ENCODE assay signal across 10 mouse cellular contexts in genomic region chr1:86430056-86430455, GRCm38 (mm10). TPM values are rescaled to one million over a fixed set of nuclear protein-coding genes. Genes with fewer than 3 reads are reported as not detected.
DNase-seq lines count a peak whose midpoint lies in the region; ATAC-seq lines count a peak whose summit lies in the region.
"Had no signal": no experiment of that assay in that cellular context is flagged by ENCODE, and none has a peak within 500 bp of the region (broad histone marks: within the 10 kb centered on the region; RNA-seq: fewer than 3 reads in every experiment).

No protein-coding gene starts in this region.

- H3K4me3 ChIP-seq in hindbrain, embryonic 11.5 days (ENCODE audit: low read depth, low read length), result no peak overlapping the region
- no peak overlapping the region for H3K4me3 ChIP-seq in hindbrain, embryonic 12.5 days
- H3K4me3 ChIP-seq: embryonic facial prominence, embryonic 15.5 days; megakaryocyte, embryonic 14.5 days had no signal

- WGBS in hindbrain, embryonic 11.5 days, result 39% methylated on average over 2 of the region's 2 CpGs
- 46% methylated on average over 2 of the region's 2 CpGs for WGBS in hindbrain, embryonic 12.5 days

- no peak overlapping the region for H3K27ac ChIP-seq in hindbrain, embryonic 11.5 days (ENCODE audit: low read depth, low read length)
- H3K27ac ChIP-seq in hindbrain, embryonic 12.5 days, result no peak overlapping the region
- H3K27ac ChIP-seq: embryonic facial prominence, embryonic 15.5 days had no signal

- no peak for ATAC-seq in hindbrain, embryonic 11.5 days (ENCODE audit: low FRiP score)
- ATAC-seq in hindbrain, embryonic 12.5 days (ENCODE audit: low FRiP score), result no peak
- ATAC-seq in megakaryocyte-erythroid progenitor cell, adult 5-6 weeks (replicated peaks; ENCODE audit: low FRiP score, low TSS enrichment, poor library complexity, severe bottlenecking), result peak; percentile 52

- H3K9me3 ChIP-seq in hindbrain, embryonic 11.5 days (ENCODE audit: control insufficient read depth, low read length), result no peaks in the 10 kb centered on the region
- H3K9me3 ChIP-seq in hindbrain, embryonic 12.5 days (replicated peaks), result no peaks in the 10 kb centered on the region
- H3K9me3 ChIP-seq: embryonic facial prominence, embryonic 15.5 days; megakaryocyte, embryonic 14.5 days had no signal

- no peak overlapping the region for H3K4me2 ChIP-seq in hindbrain, embryonic 11.5 days (replicated peaks; ENCODE audit: low read depth, low read length)
- no peak overlapping the region for H3K4me2 ChIP-seq in hindbrain, embryonic 12.5 days (replicated peaks)
- H3K4me2 ChIP-seq: embryonic facial prominence, embryonic 15.5 days had no signal

- no peaks in the 10 kb centered on the region for H3K36me3 ChIP-seq in hindbrain, embryonic 11.5 days (ENCODE audit: control insufficient read depth, insufficient read depth, low read length)
- no peaks in the 10 kb centered on the region for H3K36me3 ChIP-seq in hindbrain, embryonic 12.5 days
- H3K36me3 ChIP-seq: embryonic facial prominence, embryonic 15.5 days had no signal

- DNase-seq in hindbrain, embryonic 11.5 days (ENCODE audit: low spot score), result peak; percentile 86
- peak; percentile 85 for DNase-seq in MN1 (ENCODE audit: low spot score)
- DNase-seq in cerebellum, adult 9-11 months, result peak; percentile 69
- DNase-seq in gastrocnemius, postnatal 14 days, result peak; percentile 69
- peak; percentile 76 to 84 for DNase-seq in layer of hippocampus, postnatal 14 days (ENCODE audit: low spot score in 2 of 2)
- DNase-seq in spleen, postnatal 4 days (ENCODE audit: low spot score in 2 of 2), result peak; percentile 73 to 89

- no peak overlapping the region for H3K9ac ChIP-seq in hindbrain, embryonic 11.5 days (ENCODE audit: low read depth, low read length)
- H3K9ac ChIP-seq in hindbrain, embryonic 12.5 days, result no peak overlapping the region
- H3K9ac ChIP-seq: embryonic facial prominence, embryonic 15.5 days had no signal

- peaks cover 8% of the 10 kb centered on the region; the same call in 1 of the 2 replicates for H3K4me1 ChIP-seq in hindbrain, embryonic 11.5 days (replicated peaks; ENCODE audit: control insufficient read depth, insufficient read depth, low read length)
- peaks cover 27% of the 10 kb centered on the region for H3K4me1 ChIP-seq in hindbrain, embryonic 12.5 days

- H3K27me3 ChIP-seq in hindbrain, embryonic 11.5 days (ENCODE audit: control insufficient read depth, insufficient read depth, low read length), result no peaks in the 10 kb centered on the region
- H3K27me3 ChIP-seq in hindbrain, embryonic 12.5 days, result no peaks in the 10 kb centered on the region
- H3K27me3 ChIP-seq: embryonic facial prominence, embryonic 15.5 days; megakaryocyte, embryonic 14.5 days had no signal

- intact Hi-C loops in gastrocnemius, postnatal 14 days (cut with DNase I; ENCODE audit: low total_unique reads), result no loop called here

RNA-seq across cellular contexts. Expression of gene Tex44, which starts 3.9 kb away (rescaled TPM):
- polyA plus RNA-seq in hindbrain, embryonic 11.5 days (2014; fragmentation: Nextera tagmentation; extraction: Ambion mirVana), result 0.15 TPM in 1 of 2 replicates, not detected in the other
- not detected in 2 replicates for polyA plus RNA-seq in hindbrain, embryonic 12.5 days (2016; fragmentation: Nextera tagmentation; extraction: Ambion mirVana)
- total RNA-seq in gastrocnemius, postnatal 14 days (2021), result not detected
- total RNA-seq in layer of hippocampus, postnatal 14 days (2021), result not detected
- total RNA-seq in megakaryocyte-erythroid progenitor cell, adult 5-6 weeks (2014; fragmentation: Nextera tagmentation), result not detected in 2 replicates
- total RNA-seq in megakaryocyte-erythroid progenitor cell, adult 5-6 weeks (2017), result not detected in 2 replicates
- polyA plus RNA-seq: embryonic facial prominence, embryonic 15.5 days had no signal

RNA-seq across cellular contexts. Expression of gene Nmur1, which starts 4.0 kb away (rescaled TPM):
- polyA plus RNA-seq in hindbrain, embryonic 11.5 days (2014; fragmentation: Nextera tagmentation; extraction: Ambion mirVana), result not detected in 2 replicates
- polyA plus RNA-seq in hindbrain, embryonic 12.5 days (2016; fragmentation: Nextera tagmentation; extraction: Ambion mirVana), result 0.23 TPM in 1 of 2 replicates, not detected in the other
- not detected for total RNA-seq in gastrocnemius, postnatal 14 days (2021)
- not detected for total RNA-seq in layer of hippocampus, postnatal 14 days (2021)
- total RNA-seq in megakaryocyte-erythroid progenitor cell, adult 5-6 weeks (2014; fragmentation: Nextera tagmentation), result not detected in 2 replicates
- total RNA-seq in megakaryocyte-erythroid progenitor cell, adult 5-6 weeks (2017), result not detected in 2 replicates
- polyA plus RNA-seq: embryonic facial prominence, embryonic 15.5 days had no signal
